Mouse (Mus musculus): ENCODE measurements around the gene Cntf. TPM values are rescaled to one million over a fixed set of nuclear protein-coding genes. Genes with fewer than 3 reads are reported as not detected.
"Not testable (repeated sequence)": the region's sequence is repeated elsewhere in the genome, so short reads cannot be mapped to it uniquely, and the experiment has no call there.

Cntf gene
- polyA plus RNA-seq, 1 experiment from 2014 or later = 1.4 TPM

DNA sequence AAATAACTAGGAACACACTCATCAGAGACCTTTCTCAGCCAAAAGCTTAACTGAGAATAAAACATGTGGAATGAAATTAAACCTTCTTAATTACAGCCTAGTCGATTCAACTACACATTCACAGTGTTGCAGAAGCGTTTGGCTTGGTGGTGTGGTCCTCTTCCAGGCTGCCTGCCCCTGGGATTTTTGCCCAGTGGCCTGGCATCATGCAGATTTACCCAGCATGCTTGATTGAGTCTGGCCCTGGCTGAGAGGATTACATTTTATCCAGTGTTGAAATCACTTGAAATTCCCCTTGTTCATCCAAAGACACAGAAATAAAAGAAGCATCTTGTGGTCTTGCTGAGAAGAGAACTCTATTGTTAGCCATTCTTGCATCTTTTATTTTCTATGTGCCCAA, 5.8 kb downstream of the Cntf start:
- no peak overlapping the region for H3K4me2 ChIP-seq
- no peaks in the 10 kb centered on the region for H3K27me3 ChIP-seq
- WGBS = 65% methylated on average over 2 of the region's 2 CpGs
- H3K27ac ChIP-seq = no peak overlapping the region
- no peaks in the 10 kb centered on the region for H3K9me3 ChIP-seq
- H3K36me3 ChIP-seq = peaks cover 27% of the 10 kb centered on the region
- ATAC-seq (ENCODE audit: insufficient number of reproducible peaks, insufficient read depth, low FRiP score, low TSS enrichment, low read depth) = no peak
- no peak overlapping the region for H3K4me3 ChIP-seq
- no peak overlapping the region for H3K9ac ChIP-seq
- no peaks in the 10 kb centered on the region for H3K4me1 ChIP-seq

DNA sequence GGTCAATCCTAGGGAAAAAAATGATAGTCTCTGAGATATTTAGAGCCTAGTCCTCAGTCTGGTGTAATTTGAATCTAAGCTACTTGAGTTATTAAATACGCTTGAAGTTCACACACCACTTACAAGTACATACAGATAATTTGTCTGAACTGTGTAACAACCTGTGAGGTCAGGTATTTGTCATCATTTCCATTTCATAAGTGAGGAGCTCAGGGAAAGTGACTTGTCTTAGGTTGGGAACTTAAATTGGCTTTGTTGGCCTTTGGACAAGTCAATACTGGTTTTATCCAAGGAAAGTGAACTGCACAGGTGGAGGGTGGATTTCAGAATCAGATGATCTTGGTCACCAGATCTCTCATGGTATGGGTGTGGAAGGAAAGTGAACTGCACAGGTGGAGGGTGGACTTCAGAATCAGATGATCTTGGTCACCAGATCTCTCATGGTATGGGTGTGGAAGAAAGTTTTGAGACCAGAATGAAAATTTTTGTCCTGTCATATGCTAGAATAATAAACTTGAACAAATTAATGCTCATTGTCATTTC, 6.4 kb downstream of the Cntf start:
- no peak for ATAC-seq (ENCODE audit: insufficient number of reproducible peaks, insufficient read depth, low FRiP score, low TSS enrichment, low read depth)
- H3K9me3 ChIP-seq = no peaks in the 10 kb centered on the region
- no peaks in the 10 kb centered on the region for H3K4me1 ChIP-seq
- H3K4me3 ChIP-seq = no peak overlapping the region
- no peak overlapping the region for H3K4me2 ChIP-seq
- H3K9ac ChIP-seq = no peak overlapping the region
- peaks cover 23% of the 10 kb centered on the region for H3K36me3 ChIP-seq
- WGBS = 86% methylated on average over 1 of the region's 1 CpGs
- H3K27ac ChIP-seq = no peak overlapping the region
- H3K27me3 ChIP-seq = no peaks in the 10 kb centered on the region

GRCm38 (mm10) chr19:12756286-12756685, 9.1 kb downstream of the Cntf start:
- WGBS = 81% methylated on average over 3 of the region's 3 CpGs
- H3K36me3 ChIP-seq = 0 out of 2 replicates have a peak, but pooled peaks cover under 1% of the 10 kb centered on the region

GRCm38 (mm10) chr19:12731950-12732349, 33.5 kb downstream of the Cntf start:
- H3K9me3 ChIP-seq = no peaks in the 10 kb centered on the region
- no peaks in the 10 kb centered on the region for H3K36me3 ChIP-seq
- no peak overlapping the region for H3K9ac ChIP-seq
- no peaks in the 10 kb centered on the region for H3K4me1 ChIP-seq
- WGBS = 77% methylated on average over 2 of the region's 2 CpGs
- ATAC-seq (ENCODE audit: insufficient number of reproducible peaks, insufficient read depth, low FRiP score, low TSS enrichment, low read depth) = no peak
- H3K4me2 ChIP-seq = no peak overlapping the region
- H3K27ac ChIP-seq = no peak overlapping the region
- H3K4me3 ChIP-seq = no peak overlapping the region
- no peaks in the 10 kb centered on the region for H3K27me3 ChIP-seq

More at GRCm38 (mm10) chr19:12756286-12756685, 9.1 kb downstream of the Cntf start:
- Histone ChIP-seq H3K4me3 (no peak overlapping the region), H3K4me1 (no peaks in the 10 kb centered on the region), H3K4me2 (no peak overlapping the region), H3K27me3 (no peaks in the 10 kb centered on the region), H3K9ac (no peak overlapping the region), H3K9me3 (no peaks in the 10 kb centered on the region), H3K27ac (no peak overlapping the region)
- ATAC-seq (ENCODE audit: insufficient number of reproducible peaks, insufficient read depth, low FRiP score, low TSS enrichment, low read depth) = no peak

GRCm38 (mm10) chr19:12731036-12731435, 34.4 kb downstream of the Cntf start:
- WGBS = 63% methylated on average over 1 of the region's 1 CpGs
- H3K27me3 ChIP-seq = no peaks in the 10 kb centered on the region
- no peak overlapping the region for H3K9ac ChIP-seq
- H3K4me2 ChIP-seq = no peak overlapping the region
- H3K27ac ChIP-seq = no peak overlapping the region
- no peaks in the 10 kb centered on the region for H3K9me3 ChIP-seq
- H3K36me3 ChIP-seq = no peaks in the 10 kb centered on the region
- no peaks in the 10 kb centered on the region for H3K4me1 ChIP-seq
- no peak overlapping the region for H3K4me3 ChIP-seq
- no peak for ATAC-seq (ENCODE audit: insufficient number of reproducible peaks, insufficient read depth, low FRiP score, low TSS enrichment, low read depth)

DNA sequence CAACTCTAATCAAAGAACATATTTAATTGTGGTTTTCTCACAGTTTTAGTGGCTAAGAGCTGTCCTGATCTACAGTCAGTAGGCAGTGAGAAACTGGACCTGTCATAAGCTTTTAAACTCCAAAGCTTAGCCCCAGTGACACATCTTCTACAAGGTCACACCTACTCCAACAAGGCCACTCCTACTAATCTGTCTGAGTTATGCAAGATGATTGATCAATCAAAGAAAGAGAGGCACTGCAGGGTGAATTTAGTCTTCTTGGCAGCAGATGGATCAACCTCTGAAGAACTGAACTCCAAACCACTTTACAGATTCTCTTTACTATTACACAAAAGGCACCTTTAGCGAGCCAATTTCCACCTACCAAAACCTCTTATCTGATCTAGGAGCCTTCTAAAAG, 39.6 kb downstream of the Cntf start:
- Histone ChIP-seq H3K27ac (no peak overlapping the region), H3K4me3 (no peak overlapping the region)
- 70% methylated on average over 1 of the region's 1 CpGs for WGBS

DNA sequence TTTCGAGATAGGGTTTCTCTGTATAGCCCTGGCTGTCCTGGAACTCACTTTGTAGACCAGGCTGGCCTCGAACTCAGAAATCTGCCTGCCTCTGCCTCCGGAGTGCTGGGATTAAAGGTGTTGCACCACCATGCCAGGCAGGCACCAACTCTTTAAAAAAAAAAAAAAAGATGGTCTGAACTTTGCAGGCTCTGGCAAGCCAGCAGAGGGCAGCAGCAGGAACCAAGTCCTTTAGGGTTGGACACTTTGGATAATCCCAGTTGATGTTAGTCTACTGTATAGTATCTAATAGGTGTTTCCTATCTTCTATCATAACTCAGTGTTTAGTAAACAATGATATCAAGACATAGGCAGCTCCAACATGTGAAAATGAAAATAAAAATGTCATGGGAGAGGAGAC, 43.1 kb downstream of the Cntf start:
- WGBS = 79% methylated on average over 3 of the region's 3 CpGs

More for the DNA sequence above, 39.6 kb downstream of the Cntf start:
- H3K9ac ChIP-seq = no peak overlapping the region
- no peak for ATAC-seq (ENCODE audit: insufficient number of reproducible peaks, insufficient read depth, low FRiP score, low TSS enrichment, low read depth)
- no peaks in the 10 kb centered on the region for H3K27me3 ChIP-seq
- H3K36me3 ChIP-seq = no peaks in the 10 kb centered on the region
- H3K4me2 ChIP-seq = no peak overlapping the region
- no peaks in the 10 kb centered on the region for H3K9me3 ChIP-seq
- H3K4me1 ChIP-seq = no peaks in the 10 kb centered on the region

GRCm38 (mm10) chr19:12721596-12721995, 43.8 kb downstream of the Cntf start:
- not testable (repeated sequence) for H3K9me3 ChIP-seq; ATAC-seq (ENCODE audit: insufficient number of reproducible peaks, insufficient read depth, low FRiP score, low TSS enrichment, low read depth); H3K4me3 ChIP-seq; H3K9ac ChIP-seq; H3K27me3 ChIP-seq; H3K36me3 ChIP-seq; H3K4me1 ChIP-seq; H3K4me2 ChIP-seq; H3K27ac ChIP-seq
- WGBS = 90% methylated on average over 7 of the region's 7 CpGs

More for the DNA sequence above, 43.1 kb downstream of the Cntf start:
- H3K9ac ChIP-seq = no peak overlapping the region
- H3K4me3 ChIP-seq = no peak overlapping the region
- no peaks in the 10 kb centered on the region for H3K9me3 ChIP-seq
- H3K4me1 ChIP-seq = no peaks in the 10 kb centered on the region
- no peak overlapping the region for H3K4me2 ChIP-seq
- no peaks in the 10 kb centered on the region for H3K36me3 ChIP-seq
- no peak for ATAC-seq (ENCODE audit: insufficient number of reproducible peaks, insufficient read depth, low FRiP score, low TSS enrichment, low read depth)
- no peaks in the 10 kb centered on the region for H3K27me3 ChIP-seq
- H3K27ac ChIP-seq = no peak overlapping the region

DNA sequence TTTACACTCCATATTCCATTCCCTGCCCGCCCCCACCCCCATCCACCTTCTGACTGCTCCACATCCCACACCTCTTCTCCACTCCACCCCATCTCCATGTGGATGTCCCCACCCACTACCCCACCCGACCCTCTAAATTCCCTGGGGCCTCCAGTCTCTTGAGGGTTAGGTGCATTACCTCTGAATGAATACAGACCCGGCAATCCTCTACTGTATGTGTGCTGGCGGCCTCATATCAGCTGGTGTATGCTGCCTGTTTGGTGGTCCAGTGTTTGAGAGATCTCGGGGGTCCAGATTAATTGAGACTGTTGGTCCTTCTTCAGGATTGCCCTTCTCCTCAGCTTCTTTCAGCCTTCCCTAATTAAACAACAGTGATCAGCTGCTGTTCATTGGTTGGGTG, 44.5 kb downstream of the Cntf start:
- WGBS = 85% methylated on average over 5 of the region's 5 CpGs
- not testable (repeated sequence) for H3K27me3 ChIP-seq; H3K4me3 ChIP-seq; H3K4me1 ChIP-seq; ATAC-seq (ENCODE audit: insufficient number of reproducible peaks, insufficient read depth, low FRiP score, low TSS enrichment, low read depth); H3K27ac ChIP-seq; H3K36me3 ChIP-seq; H3K9ac ChIP-seq; H3K9me3 ChIP-seq; H3K4me2 ChIP-seq

GRCm38 (mm10) chr19:12720463-12720862, 45.0 kb downstream of the Cntf start:
- H3K9ac ChIP-seq = no peak overlapping the region
- H3K27ac ChIP-seq = no peak overlapping the region
- H3K36me3 ChIP-seq = no peaks in the 10 kb centered on the region
- no peaks in the 10 kb centered on the region for H3K27me3 ChIP-seq
- WGBS = 70% methylated on average over 2 of the region's 2 CpGs
- no peaks in the 10 kb centered on the region for H3K4me1 ChIP-seq
- H3K4me3 ChIP-seq = no peak overlapping the region
- no peak overlapping the region for H3K4me2 ChIP-seq
- ATAC-seq (ENCODE audit: insufficient number of reproducible peaks, insufficient read depth, low FRiP score, low TSS enrichment, low read depth) = no peak
- H3K9me3 ChIP-seq = no peaks in the 10 kb centered on the region

DNA sequence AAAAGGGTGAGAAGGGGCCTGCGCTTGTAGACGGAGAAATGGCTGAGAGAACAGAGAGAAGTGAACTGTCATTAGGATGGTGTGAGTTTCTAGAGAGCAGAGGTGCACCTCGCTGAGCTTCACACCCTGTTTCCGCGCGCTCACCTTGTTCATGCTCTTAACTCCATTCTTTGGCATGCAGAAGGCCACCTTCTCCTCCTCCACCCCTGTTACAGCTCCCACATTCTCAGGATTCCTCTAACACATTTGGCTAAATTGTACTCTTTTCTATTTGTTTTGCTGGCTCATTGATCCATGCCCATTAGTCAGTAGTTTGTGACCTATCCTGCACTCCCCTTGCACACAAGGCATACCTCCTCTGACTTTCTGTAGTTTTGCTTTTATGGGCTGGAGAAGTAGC, 46.2 kb downstream of the Cntf start:
- Histone ChIP-seq H3K4me3 (no peak overlapping the region), H3K9ac (no peak overlapping the region), H3K9me3 (no peaks in the 10 kb centered on the region), H3K27me3 (no peaks in the 10 kb centered on the region), H3K4me1 (no peaks in the 10 kb centered on the region), H3K4me2 (no peak overlapping the region), H3K27ac (no peak overlapping the region), H3K36me3 (no peaks in the 10 kb centered on the region)
- no peak for ATAC-seq (ENCODE audit: insufficient number of reproducible peaks, insufficient read depth, low FRiP score, low TSS enrichment, low read depth)
- 74% methylated on average over 6 of the region's 6 CpGs for whole genome bisulfite sequencing

Measured in embryonic facial prominence, embryonic 13.5 days (tissue).